Mouse (Mus musculus) brain, embryonic 14.5 days (tissue): Measurements from ENCODE around the gene Rhobtb1.

Experiments used
- CTCF ChIP-seq: fragments of 200-500 bp; IDR thresholded peaks from 2 replicates; pipeline ENCODE4 v1.5.1; 2012; ENCODE audit warnings: inconsistent platforms, mild to moderate bottlenecking, moderate library complexity, borderline replicate concordance; ENCODE audit not compliant: insufficient read depth, insufficient read length; ENCODE audit errors: extremely low read depth
- POLR2A ChIP-seq: fragments of 200-500 bp; IDR thresholded peaks from 2 replicates; pipeline ENCODE4 v1.6.1; 2012; ENCODE audit warnings: mild to moderate bottlenecking, inconsistent platforms, borderline replicate concordance; ENCODE audit not compliant: poor library complexity, insufficient read depth, insufficient read length, severe bottlenecking; ENCODE audit errors: extremely low read depth

GRCm38 (mm10) chr10:69286939-69287338 is 135.7 kb downstream of the Rhobtb1 start:
- TF ChIP-seq POLR2A: no peak
- no peak for TF ChIP-seq CTCF
